Mouse (Mus musculus): ENCODE measurements at regions not wholly inside any gene's neighbourhood (a gene's known extent, or its start where the extent isn't known, plus 50 kb on each side); places are given as distances from the start of the nearest gene placed in this dataset.

DNA sequence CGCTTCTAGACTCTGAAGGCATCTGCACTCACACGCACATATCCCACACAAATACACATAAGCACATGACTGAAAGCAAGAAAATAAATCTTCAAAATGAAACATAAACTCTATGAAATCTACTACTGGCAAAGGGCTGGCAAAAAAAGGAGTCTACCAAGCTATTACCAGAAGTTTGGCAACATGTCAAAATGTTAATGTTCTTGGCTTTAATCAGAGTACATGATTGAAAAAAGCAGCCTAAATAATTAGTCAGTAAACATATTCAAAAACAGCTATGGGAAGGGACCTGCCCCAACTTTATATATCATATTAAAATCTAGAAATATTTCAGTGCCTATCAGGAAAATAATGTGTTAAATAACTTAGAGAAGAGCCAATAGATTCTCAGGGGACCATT, 405.8 kb downstream of the Basp1 start:
- Histone ChIP-seq H3K4me1 (replicated peaks; ENCODE audit: control insufficient read depth, insufficient read depth, low read length) (no peaks in the 10 kb centered on the region), H3K4me3 (ENCODE audit: low read depth, low read length) (no peak overlapping the region), H3K4me2 (ENCODE audit: low read depth, low read length, severe bottlenecking) (no peak overlapping the region), H3K27me3 (ENCODE audit: control insufficient read depth, insufficient read depth, low read length) (no peaks in the 10 kb centered on the region), H3K9me3 (ENCODE audit: control insufficient read depth, low read length) (no peaks in the 10 kb centered on the region), H3K9ac (ENCODE audit: low read length) (no peak overlapping the region), H3K27ac (ENCODE audit: low read depth, low read length) (no peak overlapping the region), H3K36me3 (ENCODE audit: control insufficient read depth, insufficient read depth, low read length) (no peaks in the 10 kb centered on the region)
- DNase-seq (ENCODE audit: low spot score) (no peak), ATAC-seq (replicated peaks; ENCODE audit: low FRiP score) (no peak)
- WGBS, result 92% methylated on average over 2 of the region's 2 CpGs

DNA sequence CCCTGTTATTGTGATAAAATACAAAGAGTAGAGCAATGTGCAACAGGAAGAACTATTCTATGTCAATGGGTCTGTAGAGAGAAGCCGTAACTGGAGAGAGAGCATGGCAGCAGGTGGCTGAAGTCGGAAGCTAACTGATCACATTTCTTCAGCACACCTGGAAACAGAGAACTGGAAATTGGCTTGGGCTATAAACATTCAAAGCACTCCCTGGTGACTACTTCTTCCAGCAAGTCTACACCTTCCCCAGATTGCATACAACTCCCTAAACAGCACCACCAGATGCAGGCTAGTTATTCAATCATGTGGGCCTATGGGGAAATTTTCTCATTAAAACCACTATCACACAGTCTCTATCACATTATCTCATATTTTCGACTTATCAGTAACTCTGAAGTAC, 413.4 kb downstream of the Basp1 start:
- Histone ChIP-seq H3K27ac (ENCODE audit: low read depth, low read length) (no peak overlapping the region), H3K27me3 (ENCODE audit: control insufficient read depth, insufficient read depth, low read length) (no peaks in the 10 kb centered on the region), H3K4me1 (replicated peaks; ENCODE audit: control insufficient read depth, insufficient read depth, low read length) (no peaks in the 10 kb centered on the region), H3K9ac (ENCODE audit: low read length) (no peak overlapping the region), H3K4me2 (ENCODE audit: low read depth, low read length, severe bottlenecking) (no peak overlapping the region), H3K4me3 (ENCODE audit: low read depth, low read length) (no peak overlapping the region), H3K9me3 (ENCODE audit: control insufficient read depth, low read length) (no peaks in the 10 kb centered on the region), H3K36me3 (ENCODE audit: control insufficient read depth, insufficient read depth, low read length) (no peaks in the 10 kb centered on the region)
- ATAC-seq (replicated peaks; ENCODE audit: low FRiP score) (no peak), DNase-seq (ENCODE audit: low spot score) (no peak)
- 87% methylated on average over 3 of the region's 3 CpGs for WGBS

DNA sequence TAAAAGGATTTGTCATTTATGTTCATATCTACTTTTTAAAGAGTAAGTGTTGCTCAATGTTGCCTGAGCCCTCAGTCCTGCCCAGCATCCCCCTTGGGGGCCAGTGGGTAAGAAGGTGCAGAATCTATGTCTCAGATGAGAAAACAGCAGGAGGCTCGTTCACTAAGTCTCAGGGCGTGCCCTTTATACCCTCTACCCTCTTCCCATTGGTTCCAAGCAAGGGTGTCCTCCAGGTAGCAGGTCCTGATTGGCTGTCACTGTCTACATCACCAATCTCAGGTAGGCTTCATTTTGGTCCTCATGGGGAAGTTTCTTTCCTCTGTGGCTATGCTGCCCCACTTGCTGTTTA, 420.3 kb downstream of the Basp1 start:
- Histone ChIP-seq H3K27me3 (ENCODE audit: control insufficient read depth, insufficient read depth, low read length) (no peaks in the 10 kb centered on the region), H3K4me2 (ENCODE audit: low read depth, low read length, severe bottlenecking) (no peak overlapping the region), H3K9ac (ENCODE audit: low read length) (no peak overlapping the region), H3K27ac (ENCODE audit: low read depth, low read length) (no peak overlapping the region), H3K36me3 (ENCODE audit: control insufficient read depth, insufficient read depth, low read length) (no peaks in the 10 kb centered on the region), H3K4me1 (replicated peaks; ENCODE audit: control insufficient read depth, insufficient read depth, low read length) (no peaks in the 10 kb centered on the region), H3K9me3 (ENCODE audit: control insufficient read depth, low read length) (no peaks in the 10 kb centered on the region), H3K4me3 (ENCODE audit: low read depth, low read length) (no peak overlapping the region)
- DNase-seq (ENCODE audit: low spot score) (no peak), ATAC-seq (replicated peaks; ENCODE audit: low FRiP score) (no peak)
- WGBS, result 89% methylated on average over 2 of the region's 2 CpGs

DNA sequence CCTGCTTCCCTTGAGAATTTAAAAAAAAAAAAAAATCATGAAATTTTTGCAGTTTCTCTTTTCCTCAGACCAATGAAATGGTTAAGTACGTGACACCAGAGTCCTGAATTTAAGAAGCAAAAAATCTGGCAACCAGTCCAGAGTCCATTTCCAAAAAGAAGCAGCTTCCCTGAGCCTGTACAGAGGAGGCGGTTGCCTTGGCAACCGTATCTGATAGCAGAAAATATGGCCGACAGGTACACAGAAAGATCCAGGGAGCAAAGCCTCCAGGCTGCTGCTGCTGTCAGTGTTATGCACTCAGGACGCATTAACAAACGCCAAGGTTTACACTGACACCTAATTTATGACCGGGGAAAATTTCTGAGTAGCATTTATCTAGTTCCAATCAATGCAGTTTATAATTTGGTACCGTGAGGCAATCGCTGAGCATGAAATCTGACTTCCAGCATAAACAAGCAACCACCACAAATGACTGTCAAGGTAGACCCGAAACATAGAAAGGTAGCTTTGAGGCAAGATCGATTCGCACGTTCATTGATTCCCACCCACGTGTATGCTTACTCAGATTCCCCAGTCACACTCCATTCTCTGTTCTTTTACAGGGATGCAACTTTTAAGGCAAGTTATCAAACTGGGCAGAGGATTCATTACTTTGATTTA, 420.8 kb downstream of the Basp1 start:
- Histone ChIP-seq H3K27me3 (ENCODE audit: control insufficient read depth, insufficient read depth, low read length) (no peaks in the 10 kb centered on the region), H3K4me2 (ENCODE audit: low read depth, low read length, severe bottlenecking) (no peak overlapping the region), H3K9ac (ENCODE audit: low read length) (no peak overlapping the region), H3K4me3 (ENCODE audit: low read depth, low read length) (no peak overlapping the region), H3K27ac (ENCODE audit: low read depth, low read length) (no peak overlapping the region), H3K36me3 (ENCODE audit: control insufficient read depth, insufficient read depth, low read length) (no peaks in the 10 kb centered on the region), H3K9me3 (ENCODE audit: control insufficient read depth, low read length) (no peaks in the 10 kb centered on the region), H3K4me1 (replicated peaks; ENCODE audit: control insufficient read depth, insufficient read depth, low read length) (no peaks in the 10 kb centered on the region)
- no peak for DNase-seq (ENCODE audit: low spot score)
- WGBS, result 91% methylated on average over 14 of the region's 14 CpGs
- ATAC-seq (replicated peaks; ENCODE audit: low FRiP score), result no peak; the same call in 1 of the 2 replicates

DNA sequence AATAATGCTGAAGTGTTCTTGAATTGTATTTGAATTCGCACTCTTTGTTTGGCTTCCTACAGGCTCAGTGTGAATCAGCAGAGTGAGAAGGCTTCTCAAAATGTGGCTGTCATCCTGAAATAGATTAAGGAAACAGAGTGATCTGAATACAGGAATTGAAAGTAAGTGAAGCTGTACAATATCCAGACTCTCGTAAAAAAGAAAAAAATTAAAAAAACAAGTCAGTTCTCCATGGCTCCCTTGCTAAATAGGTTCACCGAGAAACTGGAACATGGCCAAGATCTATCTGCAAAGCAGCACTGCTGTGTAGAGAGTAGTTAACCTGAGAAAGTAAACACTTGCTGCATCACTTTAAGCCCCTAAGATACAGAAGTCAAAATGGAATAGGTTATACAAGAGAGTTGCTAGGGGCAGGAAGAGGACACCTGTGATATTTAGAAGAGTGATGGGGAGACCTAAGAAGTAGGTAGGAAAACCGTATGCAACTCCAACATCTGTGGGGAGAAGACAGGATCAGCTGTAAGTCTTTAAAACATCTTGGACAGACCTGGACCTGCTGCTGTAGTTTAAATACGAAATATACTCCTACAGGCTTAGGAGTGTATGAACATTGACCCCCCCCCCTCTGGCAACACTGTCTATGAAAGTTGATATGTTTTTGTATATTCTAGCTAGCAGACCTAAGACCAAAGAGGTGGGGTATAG, 423.3 kb downstream of the Basp1 start:
- Histone ChIP-seq H3K27me3 (ENCODE audit: control insufficient read depth, insufficient read depth, low read length) (no peaks in the 10 kb centered on the region), H3K36me3 (ENCODE audit: control insufficient read depth, insufficient read depth, low read length) (no peaks in the 10 kb centered on the region), H3K4me3 (ENCODE audit: low read depth, low read length) (no peak overlapping the region), H3K9ac (ENCODE audit: low read length) (no peak overlapping the region), H3K27ac (ENCODE audit: low read depth, low read length) (no peak overlapping the region), H3K9me3 (ENCODE audit: control insufficient read depth, low read length) (no peaks in the 10 kb centered on the region), H3K4me1 (replicated peaks; ENCODE audit: control insufficient read depth, insufficient read depth, low read length) (no peaks in the 10 kb centered on the region), H3K4me2 (ENCODE audit: low read depth, low read length, severe bottlenecking) (no peak overlapping the region)
- ATAC-seq (replicated peaks; ENCODE audit: low FRiP score) (no peak), DNase-seq (ENCODE audit: low spot score) (no peak)
- WGBS, result 83% methylated on average over 5 of the region's 5 CpGs

DNA sequence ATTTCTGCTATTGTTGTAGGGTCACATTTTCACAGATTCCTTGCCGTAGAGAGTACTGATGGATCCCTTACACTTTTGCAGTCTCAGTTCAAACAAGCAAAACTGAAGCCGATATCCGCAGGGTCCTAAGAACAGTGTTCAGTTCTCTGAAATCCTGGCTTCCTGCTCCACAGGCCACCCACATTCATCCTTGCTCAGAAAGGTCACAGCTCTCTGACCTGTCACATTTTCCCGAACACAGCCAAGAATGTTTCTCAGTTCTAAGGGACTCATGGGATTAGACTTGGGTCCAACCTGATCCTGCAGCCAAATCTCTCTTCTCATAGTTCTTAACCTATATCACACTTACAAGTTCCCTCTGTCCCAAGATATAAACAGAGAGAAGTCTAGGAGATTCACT, 432.7 kb downstream of the Basp1 start:
- H3K4me1 ChIP-seq (replicated peaks; ENCODE audit: control insufficient read depth, insufficient read depth, low read length), result no peaks in the 10 kb centered on the region
- H3K27me3 ChIP-seq (ENCODE audit: control insufficient read depth, insufficient read depth, low read length), result no peaks in the 10 kb centered on the region
- no peak for ATAC-seq (replicated peaks; ENCODE audit: low FRiP score)
- no peak overlapping the region for H3K9ac ChIP-seq (ENCODE audit: low read length)
- H3K27ac ChIP-seq (ENCODE audit: low read depth, low read length), result no peak overlapping the region
- no peaks in the 10 kb centered on the region for H3K36me3 ChIP-seq (ENCODE audit: control insufficient read depth, insufficient read depth, low read length)
- H3K4me2 ChIP-seq (ENCODE audit: low read depth, low read length, severe bottlenecking), result no peak overlapping the region
- DNase-seq (ENCODE audit: low spot score), result no peak
- H3K9me3 ChIP-seq (ENCODE audit: control insufficient read depth, low read length), result no peaks in the 10 kb centered on the region
- WGBS, result 37% methylated on average over 4 of the region's 4 CpGs
- H3K4me3 ChIP-seq (ENCODE audit: low read depth, low read length), result no peak overlapping the region

DNA sequence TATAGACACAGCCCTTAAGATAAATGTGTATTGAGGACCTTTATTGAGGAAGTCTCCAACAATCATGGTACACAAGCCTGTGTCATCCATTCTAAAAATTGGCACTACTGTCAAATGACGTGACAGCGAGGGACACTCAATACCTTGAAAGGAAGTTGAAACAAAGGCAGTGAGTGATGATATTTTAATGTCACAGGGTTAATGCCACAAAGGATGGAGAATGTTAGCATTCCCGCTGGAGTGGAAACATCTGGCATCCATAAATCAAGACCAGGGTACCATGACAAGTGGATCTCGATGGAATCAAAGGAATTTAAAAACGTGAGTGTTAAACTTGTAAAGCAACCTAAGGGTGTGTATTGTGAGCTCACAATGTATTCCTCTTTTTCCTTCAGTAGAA, 441.5 kb downstream of the Basp1 start:
- H3K9me3 ChIP-seq (ENCODE audit: control insufficient read depth, low read length), result no peaks in the 10 kb centered on the region
- no peak for DNase-seq (ENCODE audit: low spot score)

DNA sequence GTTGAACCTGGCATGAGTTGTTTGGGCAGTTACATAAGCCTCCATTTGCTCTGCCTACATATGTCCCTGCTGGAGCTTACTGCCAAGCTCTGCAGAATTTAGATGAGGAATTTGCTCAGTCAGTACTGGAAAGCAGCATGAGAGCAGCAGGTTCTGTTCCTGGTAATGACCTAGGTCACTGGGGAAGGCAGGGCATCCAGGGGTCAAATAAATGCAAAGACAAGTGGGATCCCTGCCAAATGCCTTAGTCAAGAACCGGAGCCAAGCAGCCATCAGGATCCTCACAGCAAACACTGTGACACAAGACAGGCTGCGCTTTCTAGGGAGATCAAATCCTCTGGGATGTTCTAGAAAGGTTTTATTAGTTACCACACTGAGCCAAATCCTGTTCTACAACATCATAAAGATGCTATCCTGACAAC, 444.2 kb downstream of the Basp1 start:
- Histone ChIP-seq H3K9ac (ENCODE audit: low read length) (no peak overlapping the region), H3K4me1 (replicated peaks; ENCODE audit: control insufficient read depth, insufficient read depth, low read length) (no peaks in the 10 kb centered on the region), H3K27me3 (ENCODE audit: control insufficient read depth, insufficient read depth, low read length) (no peaks in the 10 kb centered on the region), H3K36me3 (ENCODE audit: control insufficient read depth, insufficient read depth, low read length) (no peaks in the 10 kb centered on the region), H3K27ac (ENCODE audit: low read depth, low read length) (no peak overlapping the region), H3K9me3 (ENCODE audit: control insufficient read depth, low read length) (no peaks in the 10 kb centered on the region), H3K4me3 (ENCODE audit: low read depth, low read length) (no peak overlapping the region), H3K4me2 (ENCODE audit: low read depth, low read length, severe bottlenecking) (no peak overlapping the region)
- 60% methylated on average over 2 of the region's 2 CpGs for WGBS
- DNase-seq (ENCODE audit: low spot score) (no peak), ATAC-seq (replicated peaks; ENCODE audit: low FRiP score) (no peak)

More for the DNA sequence above, 441.5 kb downstream of the Basp1 start:
- no peak overlapping the region for H3K4me3 ChIP-seq (ENCODE audit: low read depth, low read length)
- no peak overlapping the region for H3K27ac ChIP-seq (ENCODE audit: low read depth, low read length)
- H3K4me2 ChIP-seq (ENCODE audit: low read depth, low read length, severe bottlenecking), result no peak overlapping the region
- no peaks in the 10 kb centered on the region for H3K4me1 ChIP-seq (replicated peaks; ENCODE audit: control insufficient read depth, insufficient read depth, low read length)
- no peaks in the 10 kb centered on the region for H3K36me3 ChIP-seq (ENCODE audit: control insufficient read depth, insufficient read depth, low read length)
- no peak overlapping the region for H3K9ac ChIP-seq (ENCODE audit: low read length)
- H3K27me3 ChIP-seq (ENCODE audit: control insufficient read depth, insufficient read depth, low read length), result no peaks in the 10 kb centered on the region
- WGBS, result 75% methylated on average over 5 of the region's 5 CpGs
- no peak for ATAC-seq (replicated peaks; ENCODE audit: low FRiP score)

Data from forebrain, embryonic 11.5 days (tissue).